Mouse (Mus musculus) liver, embryonic 14.5 days (tissue): ENCODE measurements around the gene Gpr3.

Experiments
- CTCF ChIP-seq: IDR thresholded peaks from 2 replicates; pipeline ENCODE4 v1.5.1; 2016; ENCODE audit warnings: antibody characterized with exemption, low read depth, control low read depth
- EP300 ChIP-seq: IDR thresholded peaks from 2 replicates; pipeline ENCODE4 v1.6.1; 2016; ENCODE audit warnings: antibody characterized with exemption, low read depth

DNA sequence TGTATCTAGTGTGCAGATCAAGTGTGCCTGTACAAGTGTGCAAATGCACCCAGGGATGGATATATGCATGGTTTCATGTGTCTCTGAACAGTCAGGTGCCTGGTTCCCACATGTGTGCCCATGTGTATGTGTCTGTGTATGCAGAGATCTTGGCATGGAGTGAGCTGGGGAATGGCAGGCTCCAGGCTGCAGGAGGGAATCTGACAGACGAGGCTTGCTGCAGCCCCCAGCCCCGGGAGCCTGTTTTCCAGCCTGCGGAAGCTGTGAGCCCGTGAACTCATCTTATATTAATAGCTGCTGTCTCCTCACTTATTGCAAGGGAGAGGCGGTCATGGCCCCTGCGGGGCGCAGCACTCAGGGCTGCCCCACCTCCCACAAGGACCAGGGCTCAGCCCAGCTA is 8.0 kb downstream of the Gpr3 start:
- TF ChIP-seq EP300 (no peak), CTCF (no peak)
